Mouse (Mus musculus) liver, adult 2 months (tissue): ENCODE results near the gene Echdc3. TPM values are rescaled to one million over a fixed set of nuclear protein-coding genes. Genes with fewer than 3 reads are reported as not detected.

ENCODE experiments used
- DNase-seq: peaks from one replicate; pipeline ENCODE4 v3.0.0-alpha.2; 2011; ENCODE audit warnings: low read depth, low spot score; ENCODE audit errors: extremely low read depth
- H3K27ac ChIP-seq: fragments of 200-500 bp; replicated peaks from 2 replicates; pipeline ENCODE4 v1.5.1; 2012; ENCODE audit warnings: low read depth, mild to moderate bottlenecking, control low read depth, inconsistent platforms, low read length; ENCODE audit not compliant: insufficient read depth
- H3K27me3 ChIP-seq: fragments of 200-500 bp; 2 replicates; pipeline ENCODE4 v1.6.1; 2012; ENCODE audit warnings: mild to moderate bottlenecking, moderate library complexity, low read length, inconsistent platforms; ENCODE audit not compliant: control insufficient read depth, insufficient read depth
- H3K36me3 ChIP-seq: fragments of 200-500 bp; 2 replicates; pipeline ENCODE4 v1.6.1; 2012; ENCODE audit warnings: low read length, inconsistent platforms; ENCODE audit not compliant: control insufficient read depth, insufficient read depth
- H3K4me1 ChIP-seq: fragments of 200-500 bp; 2 replicates; pipeline ENCODE4 v1.6.1; 2011; ENCODE audit warnings: low read length; ENCODE audit not compliant: control insufficient read depth, insufficient read depth
- H3K4me3 ChIP-seq: fragments of 200-500 bp; 2 replicates; pipeline ENCODE4 v1.5.1; 2011; ENCODE audit warnings: low read depth, mild to moderate bottlenecking, control low read depth, low read length, moderate library complexity; ENCODE audit not compliant: insufficient read depth
- H3K79me2 ChIP-seq: fragments of 200-500 bp; 2 replicates; pipeline ENCODE4 v1.6.1; 2012; ENCODE audit warnings: inconsistent platforms, mild to moderate bottlenecking, low read length, moderate library complexity; ENCODE audit not compliant: control insufficient read depth, insufficient read depth
- H3K9ac ChIP-seq: fragments of 200-500 bp; 2 replicates; pipeline ENCODE4 v1.6.1; 2012; ENCODE audit warnings: low read depth, mild to moderate bottlenecking, control low read depth, inconsistent platforms, low read length
- CTCF ChIP-seq: fragments of 200-500 bp; IDR thresholded peaks from 2 replicates; pipeline ENCODE4 v1.5.1; 2011; ENCODE audit warnings: low read depth, low read length, control low read depth
- POLR2A ChIP-seq: fragments of 200-500 bp; IDR thresholded peaks from 2 replicates; pipeline ENCODE4 v1.6.1; 2011; ENCODE audit warnings: low read length, control low read depth; ENCODE audit not compliant: insufficient read depth; ENCODE audit errors: extremely low read depth
- WGBS: fragments of 180-500 bp; shearing (Covaris S2); methylation state at CpG from one replicate; pipeline ENCODE4 v1.1.7; 2018; 5-methylcytosine and 5-hydroxymethylcytosine counted together
- polyA plus RNA-seq: library from polyadenylated mRNA; depleted of rRNA; stranded (reverse); fragments of >200 nt; gene quantifications from 2 replicates; pipeline ENCODE4 v1.2.3, GENCODE M21; 2012
- total RNA-seq: library from RNA; depleted of rRNA; stranded (reverse); fragments of >200 nt; gene quantifications from 2 replicates; pipeline ENCODE4 v1.2.3, GENCODE M21; 2014

Echdc3 gene
- total and polyA plus RNA-seq, 2 experiments, result 101 to 125 TPM

DNA sequence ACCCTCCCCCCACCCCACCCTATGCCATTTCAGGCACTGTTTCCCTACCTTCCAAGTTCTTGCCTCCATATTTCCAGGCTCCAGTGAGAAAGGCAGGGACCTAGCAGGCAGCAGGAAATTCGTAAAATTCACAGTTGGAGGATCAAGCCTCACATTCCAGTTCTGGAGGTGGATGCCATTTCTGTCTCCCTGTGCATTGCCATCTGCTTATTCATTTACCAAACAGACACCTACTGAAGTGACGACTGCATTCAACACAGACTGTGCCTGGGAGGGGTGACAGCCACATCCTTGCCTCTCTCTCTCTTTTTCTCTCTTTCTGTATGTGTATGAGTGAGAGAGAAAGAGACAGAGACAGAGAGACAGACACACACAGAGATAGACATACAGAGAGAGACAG, 44.3 kb upstream of the Echdc3 start:
- no peaks in the 10 kb centered on the region for H3K36me3 ChIP-seq
- DNase-seq, result no peak
- H3K27ac ChIP-seq, result no peak overlapping the region
- no peaks in the 10 kb centered on the region for H3K79me2 ChIP-seq
- TF ChIP-seq POLR2A (no peak), CTCF (no peak)
- H3K27me3 ChIP-seq, result no peaks in the 10 kb centered on the region
- H3K4me1 ChIP-seq, result no peaks in the 10 kb centered on the region
- 80% methylated on average over 2 of the region's 2 CpGs for WGBS
- H3K9ac ChIP-seq, result no peak overlapping the region
- H3K4me3 ChIP-seq, result no peak overlapping the region

DNA sequence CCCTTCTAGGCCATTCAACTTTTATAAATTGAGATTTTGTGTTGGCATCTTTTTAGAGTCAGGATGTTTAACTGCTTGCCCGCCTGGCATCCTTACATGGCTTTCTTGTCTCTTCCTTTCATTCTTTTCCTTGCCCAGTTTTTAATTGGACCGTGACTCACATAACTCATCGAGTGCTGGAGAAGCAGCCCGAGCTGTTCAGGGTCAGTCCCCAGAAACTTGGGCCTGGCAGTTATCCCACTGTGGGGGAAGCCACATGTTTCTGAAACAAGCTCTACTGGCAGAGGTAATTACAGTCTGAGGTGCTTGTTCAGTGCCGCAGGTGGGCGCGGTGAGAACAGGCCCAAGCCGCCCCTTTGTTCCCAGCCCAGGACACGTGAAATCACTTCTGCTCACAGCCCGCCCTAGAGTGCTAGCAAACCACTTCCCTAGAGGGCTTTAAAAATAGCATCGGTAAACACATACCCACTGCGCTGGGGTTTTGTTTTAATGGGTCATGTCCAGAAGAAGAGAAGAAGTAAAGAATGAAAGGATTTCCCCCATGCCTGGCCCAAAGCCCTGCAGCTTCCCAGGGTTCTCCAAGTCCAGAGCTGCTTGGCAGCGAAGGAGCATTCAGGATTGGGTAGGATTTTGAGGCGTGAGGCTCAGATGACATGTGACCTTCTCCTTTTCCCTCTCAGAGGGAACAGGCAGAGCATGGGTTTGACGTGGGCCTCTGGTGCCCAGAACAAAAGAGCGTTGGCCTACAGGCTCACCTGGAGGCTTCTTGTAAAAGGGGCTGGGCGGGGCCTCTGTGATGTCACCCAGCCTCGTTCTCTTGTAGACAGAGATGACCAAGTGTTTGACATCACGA, 43.4 kb upstream of the Echdc3 start:
- Histone ChIP-seq H3K4me1 (no peaks in the 10 kb centered on the region), H3K36me3 (no peaks in the 10 kb centered on the region), H3K4me3 (no peak overlapping the region), H3K27ac (0 out of 2 replicates have a peak overlapping the region, but pooled peaks have one; percentile 22), H3K79me2 (no peaks in the 10 kb centered on the region), H3K9ac (no peak overlapping the region), H3K27me3 (no peaks in the 10 kb centered on the region)
- peak; percentile 27 for DNase-seq
- 77% methylated on average over 19 of the region's 19 CpGs for WGBS
- TF ChIP-seq CTCF, result no peak

DNA sequence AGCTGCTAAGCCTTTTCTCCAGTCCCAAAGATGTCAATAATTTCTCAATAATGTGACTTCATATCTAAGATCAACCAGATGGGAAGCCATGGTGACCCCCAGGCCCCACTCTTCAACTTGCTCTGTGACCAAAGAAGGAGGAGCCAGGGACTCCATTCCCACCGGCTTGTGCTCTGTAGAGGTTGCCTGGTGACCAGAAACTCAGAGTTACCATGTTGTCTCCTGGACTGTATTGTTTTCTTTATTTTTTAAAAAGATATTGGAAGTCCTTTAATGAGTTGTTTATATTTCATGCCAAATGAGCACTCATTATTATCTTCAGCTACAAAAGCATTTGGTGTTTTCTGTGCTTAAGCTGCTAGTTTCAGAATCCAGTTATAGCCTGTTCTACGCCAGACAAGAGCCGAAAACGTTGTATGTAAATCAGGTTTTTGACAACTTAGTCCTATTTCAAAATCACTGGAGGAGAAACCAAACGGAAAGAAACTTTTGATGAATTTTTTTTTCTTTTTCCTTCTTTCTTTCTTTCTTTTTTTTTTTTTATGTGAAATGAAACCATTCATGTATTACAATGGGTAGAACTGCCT, 42.7 kb upstream of the Echdc3 start:
- H3K36me3 ChIP-seq, result no peaks in the 10 kb centered on the region
- H3K9ac ChIP-seq, result no peak overlapping the region
- H3K27me3 ChIP-seq, result no peaks in the 10 kb centered on the region
- H3K4me1 ChIP-seq, result no peaks in the 10 kb centered on the region
- WGBS, result 88% methylated on average over 5 of the region's 5 CpGs
- H3K27ac ChIP-seq, result no peak overlapping the region
- H3K4me3 ChIP-seq, result no peak overlapping the region
- TF ChIP-seq CTCF, result no peak
- TF ChIP-seq POLR2A, result no peak
- DNase-seq, result no peak
- no peaks in the 10 kb centered on the region for H3K79me2 ChIP-seq

DNA sequence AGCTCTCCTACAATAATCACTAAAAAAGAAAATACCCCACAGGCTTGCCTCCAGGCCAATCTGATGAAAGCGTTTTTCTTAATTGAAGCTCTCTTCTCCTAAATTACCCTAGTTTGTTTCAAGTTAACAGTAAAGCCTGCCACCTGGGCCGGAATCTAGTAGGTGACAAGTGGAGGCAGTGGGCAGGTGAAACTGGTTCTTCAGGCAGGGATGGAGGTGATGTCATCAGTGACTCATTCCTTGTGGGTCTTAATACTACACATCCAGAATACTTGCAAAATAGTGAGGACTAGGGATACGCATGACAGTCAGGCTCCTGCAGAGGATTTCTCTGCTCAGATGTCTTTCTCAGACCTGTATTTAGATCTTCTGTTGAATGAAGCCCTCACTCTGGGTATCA, 39.7 kb upstream of the Echdc3 start:
- WGBS, result 94% methylated on average over 3 of the region's 3 CpGs
- Histone ChIP-seq H3K9ac (no peak overlapping the region), H3K79me2 (no peaks in the 10 kb centered on the region), H3K27ac (no peak overlapping the region), H3K27me3 (no peaks in the 10 kb centered on the region), H3K36me3 (no peaks in the 10 kb centered on the region), H3K4me1 (no peaks in the 10 kb centered on the region), H3K4me3 (no peak overlapping the region)
- DNase-seq, result no peak
- TF ChIP-seq CTCF (no peak), POLR2A (no peak)

DNA sequence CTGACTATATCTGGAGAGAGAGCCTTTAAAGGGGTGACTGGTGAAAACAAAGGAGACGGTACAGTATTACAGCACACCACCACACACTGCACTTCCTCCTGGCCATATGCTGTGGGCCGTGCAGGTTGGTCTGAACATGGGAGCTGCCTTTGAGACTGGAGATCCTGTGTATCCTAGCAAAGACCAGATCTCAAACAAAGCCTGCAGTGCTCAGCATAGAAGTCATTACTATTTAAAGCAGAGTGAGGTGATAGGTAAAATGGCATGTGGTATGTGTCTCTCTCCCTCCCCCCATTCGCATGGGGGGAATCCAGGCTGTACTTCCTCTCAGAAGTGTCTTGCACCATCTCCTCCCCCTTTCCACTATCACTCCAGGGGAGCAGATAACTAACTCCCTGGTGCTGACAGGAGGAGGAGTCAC, 38.3 kb upstream of the Echdc3 start:
- Histone ChIP-seq H3K27me3 (no peaks in the 10 kb centered on the region), H3K36me3 (no peaks in the 10 kb centered on the region), H3K79me2 (no peaks in the 10 kb centered on the region), H3K9ac (no peak overlapping the region), H3K4me1 (no peaks in the 10 kb centered on the region), H3K27ac (no peak overlapping the region), H3K4me3 (no peak overlapping the region)
- DNase-seq, result no peak
- WGBS, result 66% methylated on average over 3 of the region's 3 CpGs
- no peak for TF ChIP-seq CTCF
- TF ChIP-seq POLR2A, result no peak

DNA sequence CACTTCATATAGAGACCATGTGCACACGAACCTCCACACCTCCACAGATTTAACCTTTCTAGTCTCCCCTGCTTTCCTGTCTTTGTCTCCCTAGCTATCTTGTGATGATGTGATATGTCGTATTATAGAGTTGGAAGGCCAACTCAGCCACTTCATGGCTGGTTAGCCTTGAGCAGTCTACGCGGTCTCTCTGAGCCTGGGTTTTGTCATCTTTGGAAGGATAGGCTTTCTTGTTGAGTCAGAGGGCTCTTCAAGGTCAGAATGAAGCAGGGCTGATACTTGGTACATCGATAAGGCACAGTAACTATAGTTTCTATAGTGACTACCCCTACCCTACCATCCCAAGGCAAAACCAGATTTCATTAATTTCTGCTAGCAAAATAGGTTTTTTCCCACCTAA, 28.6 kb upstream of the Echdc3 start:
- 97% methylated on average over 5 of the region's 5 CpGs for WGBS
- H3K4me1 ChIP-seq, result no peaks in the 10 kb centered on the region
- no peaks in the 10 kb centered on the region for H3K79me2 ChIP-seq
- H3K4me3 ChIP-seq, result no peak overlapping the region
- 0 out of 2 replicates have a peak, but pooled peaks cover 2% of the 10 kb centered on the region for H3K27me3 ChIP-seq
- DNase-seq, result no peak
- no peak for TF ChIP-seq POLR2A
- no peak for TF ChIP-seq CTCF
- H3K27ac ChIP-seq, result no peak overlapping the region
- no peaks in the 10 kb centered on the region for H3K36me3 ChIP-seq
- H3K9ac ChIP-seq, result no peak overlapping the region
